Mouse (Mus musculus): ENCODE data around the gene 6330409D20Rik.
A peak's percentile ranks its signal among the peaks of the same experiment; 100 is the strongest.

6330409D20Rik gene

GRCm38 (mm10) chr2:32699680-32700079 lies 41.1 kb downstream of the 6330409D20Rik start:
- DNase-seq (ENCODE audit: low spot score), result no peak

GRCm38 (mm10) chr2:32694691-32695090 lies 46.1 kb downstream of the 6330409D20Rik start:
- DNase-seq (ENCODE audit: low spot score), result no peak

- peak; percentile 92 for DNase-seq (ENCODE audit: low spot score)
Measured at GRCm38 (mm10) chr2:32693823-32694411, 46.9 kb downstream of the 6330409D20Rik start.

GRCm38 (mm10) chr2:32693282-32693681 lies 47.5 kb downstream of the 6330409D20Rik start:
- no peak for DNase-seq (ENCODE audit: low spot score)

GRCm38 (mm10) chr2:32692496-32692895 lies 48.3 kb downstream of the 6330409D20Rik start:
- DNase-seq (ENCODE audit: low spot score), result no peak

GRCm38 (mm10) chr2:32691041-32691440 lies 49.8 kb downstream of the 6330409D20Rik start:
- no peak for DNase-seq (ENCODE audit: low spot score)

- peak; percentile 85 for DNase-seq (ENCODE audit: low spot score)
Measured at GRCm38 (mm10) chr2:32689420-32689819, 51.4 kb downstream of the 6330409D20Rik start.

- DNase-seq (ENCODE audit: low spot score), result no peak
Measured at GRCm38 (mm10) chr2:32687562-32687961, 53.3 kb downstream of the 6330409D20Rik start.

- DNase-seq (ENCODE audit: low spot score), result no peak
Measured at GRCm38 (mm10) chr2:32686640-32687039, 54.2 kb downstream of the 6330409D20Rik start.

GRCm38 (mm10) chr2:32685807-32686206 lies 55.0 kb downstream of the 6330409D20Rik start:
- DNase-seq (ENCODE audit: low spot score), result no peak

GRCm38 (mm10) chr2:32684681-32685428 lies 56.0 kb downstream of the 6330409D20Rik start:
- DNase-seq (ENCODE audit: low spot score), result no peak

GRCm38 (mm10) chr2:32683701-32684100 lies 57.1 kb downstream of the 6330409D20Rik start:
- DNase-seq (ENCODE audit: low spot score), result no peak

- no peak for DNase-seq (ENCODE audit: low spot score)
Measured at GRCm38 (mm10) chr2:32682721-32683417, 57.9 kb downstream of the 6330409D20Rik start.

Data from layer of hippocampus, adult 9-10 months (tissue).